Mouse (Mus musculus) kidney, adult 8-10 months (tissue): Measurements from ENCODE around the gene Sidt1.
A peak's percentile ranks its signal among the peaks of the same experiment; 100 is the strongest.

Experiments
- DNase-seq, 2 experiments: peaks; one replicate each; pipeline ENCODE4 v3.0.0; 2022

The Sidt1 gene

DNA sequence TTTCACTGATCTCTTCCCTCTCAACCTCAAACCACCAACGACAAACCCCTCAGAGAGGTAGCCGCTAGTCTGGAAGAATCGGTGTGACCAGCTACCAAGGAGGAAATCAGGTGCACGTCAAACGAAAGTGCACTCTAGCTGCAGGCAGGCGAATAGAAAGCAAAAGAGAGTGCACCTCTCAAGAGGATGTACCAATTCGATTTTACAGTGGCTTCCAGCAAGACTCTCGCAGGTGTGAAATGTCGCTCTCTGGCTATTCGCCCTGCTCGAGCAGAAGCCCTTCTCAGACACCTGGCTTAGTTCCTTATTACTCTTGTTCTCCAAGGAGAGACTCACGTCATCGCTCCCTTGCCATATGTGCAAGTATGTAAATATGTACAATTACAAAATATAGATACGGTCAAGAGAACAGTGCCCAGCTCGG lies at the start of gene Sidt1:
Gene Sidt1, minus strand, starts transcription at position 336 of the 424 bp plus-strand sequence.
- peak in 1 of 2 experiments; percentile 8 for DNase-seq

GRCm38 (mm10) chr16:44381578-44381977 lies 48.6 kb upstream of the Sidt1 start:
- no peak for DNase-seq

DNA sequence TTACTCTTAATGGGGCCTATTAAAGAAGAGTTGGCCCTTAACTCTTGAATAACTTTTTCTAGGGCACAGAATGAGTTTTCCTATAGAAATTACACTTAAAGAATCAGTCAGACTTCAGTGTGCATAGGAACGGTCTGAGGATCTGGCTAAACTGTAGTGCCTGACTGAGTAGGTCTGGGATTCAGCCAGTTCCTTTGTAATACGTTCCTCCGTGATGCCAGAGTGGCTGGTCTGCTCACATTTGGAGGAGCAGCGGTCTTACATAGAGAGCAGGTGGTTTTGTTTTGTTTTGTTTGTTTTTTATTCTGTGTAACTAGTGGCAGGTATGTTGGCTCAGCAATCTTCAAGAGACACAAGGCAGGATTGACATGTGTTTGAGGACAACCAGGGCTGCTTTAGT lies 47.0 kb upstream of the Sidt1 start:
- no peak for DNase-seq

- DNase-seq = no peak
Observed at GRCm38 (mm10) chr16:44375459-44375858, 42.5 kb upstream of the Sidt1 start.

- no peak for DNase-seq
Observed at GRCm38 (mm10) chr16:44365522-44365921, 32.5 kb upstream of the Sidt1 start.

DNA sequence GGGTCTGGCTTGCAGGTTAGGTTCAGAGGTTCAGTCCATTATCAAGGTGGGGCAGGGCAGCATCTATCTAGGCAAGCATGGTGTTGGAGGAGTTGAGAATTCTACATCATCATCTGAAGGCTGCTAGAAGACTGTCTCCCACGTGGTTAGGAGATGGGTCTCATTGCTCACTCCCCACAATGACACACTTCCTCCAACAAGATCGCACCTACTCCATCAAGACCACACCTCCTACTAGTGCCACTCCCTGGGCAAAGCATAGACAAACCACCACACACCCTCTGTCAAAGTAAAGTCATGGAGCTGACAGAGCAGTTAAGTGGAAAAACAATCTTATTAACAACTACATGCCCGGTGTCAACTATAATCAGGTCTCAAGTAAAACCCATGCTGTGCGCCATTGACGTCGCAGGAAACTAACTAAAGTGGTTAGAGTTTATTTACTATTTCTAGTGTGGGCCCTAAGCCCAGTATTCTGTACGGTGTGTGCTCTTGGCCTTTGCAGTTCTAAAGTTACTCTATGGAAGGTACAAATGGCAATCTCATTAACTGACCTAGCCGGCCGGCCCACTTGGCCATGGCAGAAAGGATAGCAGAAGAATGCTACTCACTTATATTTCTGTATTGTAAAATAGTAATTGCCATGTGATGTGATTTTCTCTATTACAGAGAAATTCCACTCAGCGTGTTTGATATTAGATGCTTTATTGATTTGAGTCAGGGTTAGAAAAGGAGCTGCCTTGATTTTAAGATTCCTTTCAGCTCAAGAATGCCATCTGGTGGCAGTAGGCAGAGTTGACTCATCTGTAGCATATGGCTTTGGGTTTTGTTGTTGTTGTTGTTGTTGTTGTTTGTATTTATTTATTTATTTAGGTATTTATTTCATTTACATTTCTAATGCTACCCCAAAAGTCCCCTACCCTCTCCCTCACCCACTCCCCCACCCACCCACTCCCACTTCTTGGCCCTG lies 29.2 kb upstream of the Sidt1 start:
- DNase-seq = peak in 1 of 2 experiments; percentile 31

DNA sequence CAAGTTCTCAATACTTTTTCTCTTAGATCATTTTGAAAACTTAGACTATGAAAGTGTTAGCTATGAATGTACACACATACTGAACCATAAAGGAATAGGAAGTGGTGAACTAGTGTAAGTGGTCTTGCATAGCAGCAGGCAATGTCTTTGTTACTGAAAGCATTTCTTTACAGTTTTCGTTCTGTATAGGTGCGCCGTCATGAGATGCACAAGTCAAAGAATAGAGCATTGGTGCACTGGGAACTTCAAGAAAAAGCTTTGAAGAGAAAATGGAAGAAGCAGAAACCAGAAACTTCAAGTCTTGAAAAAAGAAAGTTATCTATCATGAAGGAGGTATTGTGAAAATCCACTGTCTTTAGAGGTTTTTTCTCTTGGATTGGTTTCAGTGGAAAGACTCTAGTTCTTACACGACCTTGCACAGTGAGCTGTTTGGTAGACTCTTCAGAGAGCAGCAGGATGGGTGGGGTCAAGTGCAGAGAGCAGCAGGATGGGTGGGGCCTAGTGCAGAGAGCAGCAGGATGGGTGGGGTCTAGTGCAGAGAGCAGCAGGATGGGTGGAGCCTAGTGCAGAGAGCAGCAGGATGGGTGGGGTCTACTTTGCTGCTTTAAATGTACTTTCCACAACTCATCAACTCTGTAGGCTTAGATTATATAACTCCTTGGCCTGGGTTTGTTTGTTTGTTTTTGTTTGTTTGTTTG lies 24.7 kb upstream of the Sidt1 start:
- DNase-seq = peak; percentile 17 to 35

GRCm38 (mm10) chr16:44356291-44356690 lies 23.3 kb upstream of the Sidt1 start:
- no peak for DNase-seq

- no peak for DNase-seq
Observed at GRCm38 (mm10) chr16:44349801-44350397, 16.9 kb upstream of the Sidt1 start.

DNA sequence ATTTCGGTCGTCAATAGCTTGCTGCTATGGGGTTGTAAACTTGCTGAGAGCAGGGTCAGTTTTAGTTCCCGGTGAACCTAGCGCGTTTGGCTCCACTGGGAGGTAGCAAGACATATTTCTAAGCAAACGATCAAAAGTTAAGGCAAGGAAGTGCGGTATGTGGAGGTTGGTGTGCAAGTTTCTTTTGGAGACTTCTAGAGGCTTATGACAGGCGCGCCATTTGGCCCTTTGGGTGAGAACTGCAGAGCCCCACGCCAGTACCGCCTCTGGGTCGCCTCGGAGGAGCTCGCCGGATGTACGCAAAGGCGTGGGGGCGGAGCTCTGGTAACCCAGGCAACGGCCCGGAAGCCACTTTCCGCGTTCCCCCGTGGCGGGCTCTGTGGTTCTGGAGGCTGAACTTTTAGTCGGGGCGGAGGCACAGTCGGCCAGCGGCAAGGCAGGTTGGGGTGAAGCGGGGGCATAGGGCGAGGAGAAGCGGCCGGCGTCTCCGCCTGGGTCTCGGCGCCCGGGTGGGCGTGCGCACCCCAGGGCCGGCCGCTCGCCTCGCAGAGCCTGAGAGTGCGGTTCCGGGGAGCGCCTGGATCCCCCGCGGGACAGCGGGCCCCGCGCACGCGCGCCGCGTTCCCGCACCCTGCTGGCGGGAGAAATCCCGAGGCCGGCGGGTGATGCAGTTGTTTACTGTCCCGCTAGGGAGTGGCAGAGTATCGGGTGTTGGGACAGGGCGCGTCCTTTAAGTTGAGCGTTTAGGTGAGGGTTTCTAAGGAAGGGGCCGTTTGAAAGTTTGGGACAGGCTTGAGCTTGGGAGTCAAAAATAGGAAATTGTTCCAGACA lies 14.3 kb upstream of the Sidt1 start, which contains the start of gene Spice1:
Gene Spice1, plus strand, starts transcription at position 51 of the 831 bp plus-strand sequence.
- DNase-seq = peak; percentile 92 to 96

GRCm38 (mm10) chr16:44337541-44337940 lies 4.5 kb upstream of the Sidt1 start:
- no peak for DNase-seq

DNA sequence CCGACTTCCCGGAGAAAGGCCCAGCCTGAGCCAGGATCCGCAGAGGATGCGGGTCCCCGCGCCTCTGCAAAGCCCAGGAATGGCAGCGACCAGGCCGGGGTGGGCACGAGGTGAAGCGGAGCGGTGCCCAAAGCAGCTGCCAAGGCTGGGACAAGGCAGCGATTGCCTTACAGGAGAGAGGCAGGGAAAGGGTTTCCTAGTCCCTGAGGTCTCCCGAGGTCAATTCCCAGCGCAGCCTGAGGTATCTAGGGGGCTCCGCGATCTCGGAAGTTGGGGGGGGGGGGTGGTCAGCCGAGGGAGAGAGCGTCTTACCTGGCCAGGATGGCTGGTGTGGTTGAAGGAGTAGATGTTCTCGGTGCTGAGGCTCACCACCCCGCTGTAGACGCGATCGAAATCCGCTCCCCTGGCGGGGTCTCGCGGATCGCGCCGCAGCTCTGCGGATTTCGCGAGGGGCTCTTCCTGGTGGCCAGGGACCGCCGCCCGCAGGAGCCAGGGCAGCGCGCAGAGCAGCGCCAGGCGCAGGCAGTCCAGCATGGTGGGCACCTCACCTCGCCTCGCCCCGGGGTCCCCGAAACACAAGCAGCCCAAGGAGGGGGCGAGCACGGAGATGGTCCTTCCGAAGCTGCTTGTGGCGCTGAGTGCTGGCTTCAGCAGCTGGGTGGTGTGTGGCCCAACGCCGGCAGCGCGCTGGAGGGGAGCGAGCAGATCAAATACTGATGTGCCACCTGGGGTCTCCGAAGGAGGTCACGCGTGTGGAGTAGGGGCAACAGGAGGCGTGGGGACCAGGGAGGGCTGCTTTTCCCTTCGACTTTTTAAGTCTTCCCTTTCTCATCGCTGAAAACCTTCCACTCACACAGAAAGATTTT lies 768 bp downstream of the Sidt1 start:
- DNase-seq = no peak

- no peak for DNase-seq
Observed at GRCm38 (mm10) chr16:44331671-44331994, 1.4 kb downstream of the Sidt1 start.

- no peak for DNase-seq
Observed at GRCm38 (mm10) chr16:44331154-44331553, 1.8 kb downstream of the Sidt1 start.

DNA sequence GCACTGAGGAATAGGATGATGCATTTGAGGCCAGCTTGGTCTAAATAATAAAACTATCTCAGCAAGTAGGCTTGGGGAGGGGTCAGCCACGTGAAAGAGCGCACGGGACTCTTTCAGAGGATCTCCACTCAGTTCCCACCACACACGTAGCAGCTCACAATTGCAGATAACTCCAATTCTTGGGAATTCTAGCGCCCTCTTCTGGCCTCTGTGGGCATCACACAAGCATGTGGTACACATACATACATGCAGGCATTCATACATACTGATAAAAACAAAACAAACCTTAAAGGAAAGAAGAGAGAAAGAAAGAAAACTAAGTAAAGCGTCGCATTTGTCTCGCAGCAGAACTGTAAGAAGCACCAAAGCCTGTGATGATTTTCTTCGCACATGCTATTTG lies 2.3 kb downstream of the Sidt1 start:
- DNase-seq = no peak

- no peak for DNase-seq
Observed at GRCm38 (mm10) chr16:44328644-44329043, 4.4 kb downstream of the Sidt1 start.

DNA sequence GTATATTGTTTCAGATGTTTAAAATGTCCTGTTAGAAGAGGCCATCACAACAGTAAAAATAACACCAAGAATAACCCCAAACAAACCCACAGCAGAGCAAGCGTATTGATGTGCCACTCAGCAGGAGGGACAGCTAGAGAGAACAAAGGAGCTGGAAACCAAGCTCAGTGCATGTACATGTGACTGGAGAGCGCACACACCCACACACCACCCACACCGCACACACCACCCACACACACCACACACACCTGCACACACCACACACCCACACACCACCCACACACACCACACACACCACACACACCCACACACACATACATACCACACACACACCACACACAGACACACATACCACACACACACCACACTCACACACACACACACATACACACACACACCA lies 12.8 kb downstream of the Sidt1 start:
- DNase-seq = no peak

GRCm38 (mm10) chr16:44316350-44316749 lies 16.6 kb downstream of the Sidt1 start:
- no peak for DNase-seq

DNA sequence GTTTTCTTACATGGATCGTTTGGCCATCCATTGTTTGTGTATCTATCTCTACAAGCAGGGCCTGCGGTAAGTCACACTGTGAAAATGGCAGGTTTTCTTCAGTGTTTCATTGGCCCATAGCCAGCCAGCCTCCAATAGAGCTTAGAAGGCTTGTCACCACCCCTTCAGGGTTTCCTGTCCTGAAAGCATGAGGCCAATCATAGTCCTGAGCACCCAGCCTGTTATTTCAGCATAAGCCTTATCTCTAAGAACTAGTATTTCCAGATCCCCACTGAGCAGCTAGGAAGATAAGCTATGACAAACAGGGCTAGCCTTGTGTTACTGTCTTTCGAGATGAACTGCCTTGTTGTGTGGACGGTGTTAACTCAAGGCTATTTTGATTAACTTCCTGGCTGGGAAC lies 19.6 kb downstream of the Sidt1 start:
- DNase-seq = no peak

GRCm38 (mm10) chr16:44305606-44306005 lies 27.4 kb downstream of the Sidt1 start:
- peak in 1 of 2 experiments; percentile 12 for DNase-seq

- DNase-seq = no peak
Observed at GRCm38 (mm10) chr16:44303822-44304221, 29.2 kb downstream of the Sidt1 start.
